In genomic region chrX:58976584-58977259, GRCm38 (mm10) we compare ENCODE assay signal across 23 mouse cellular contexts.
DNase-seq lines count a peak whose midpoint lies in the region; ATAC-seq lines count a peak whose summit lies in the region.
"Had no signal": no experiment of that assay in that cellular context is flagged by ENCODE, and none has a peak within 500 bp of the region (broad histone marks: within the 10 kb centered on the region; RNA-seq: fewer than 3 reads in every experiment).

No protein-coding gene starts in this region.

- no peak overlapping the region for H3K9ac ChIP-seq in forebrain, embryonic 13.5 days
- H3K9ac ChIP-seq in forebrain, embryonic 11.5 days (ENCODE audit: low read length): no peak overlapping the region
- H3K9ac ChIP-seq: hindbrain, embryonic 12.5 days; limb, embryonic 13.5 days; liver, embryonic 13.5 days; lung, embryonic 14.5 days had no signal

- no peaks in the 10 kb centered on the region for H3K36me3 ChIP-seq in forebrain, embryonic 13.5 days (ENCODE audit: poor library complexity, severe bottlenecking)
- no peaks in the 10 kb centered on the region for H3K36me3 ChIP-seq in forebrain, embryonic 11.5 days (ENCODE audit: control insufficient read depth, insufficient read depth, low read length)
- H3K36me3 ChIP-seq in hindbrain, embryonic 10.5 days: no peaks in the 10 kb centered on the region
- H3K36me3 ChIP-seq: embryonic facial prominence, embryonic 10.5 days; hindbrain, embryonic 12.5 days; limb, embryonic 13.5 days; liver, embryonic 13.5 days had no signal

- ATAC-seq in forebrain, embryonic 13.5 days: peak; percentile 58; the same call in 1 of the 2 replicates
- no peak for ATAC-seq in forebrain, embryonic 11.5 days (replicated peaks; ENCODE audit: low FRiP score)
- ATAC-seq: activated CD4-positive, CD25-positive, alpha-beta regulatory T cell, adult 4 months; CD4-positive, CD25-positive, alpha-beta regulatory T cell, adult 4 months; inflammation-experienced regulatory T-cells, adult 6 months; midbrain, embryonic 16.5 days had no signal

- no peak overlapping the region for H3K4me2 ChIP-seq in forebrain, embryonic 13.5 days
- no peak overlapping the region for H3K4me2 ChIP-seq in forebrain, embryonic 11.5 days (ENCODE audit: low read depth, low read length, severe bottlenecking)
- H3K4me2 ChIP-seq: hindbrain, embryonic 12.5 days; limb, embryonic 13.5 days; liver, embryonic 13.5 days; lung, embryonic 14.5 days had no signal

- no peaks in the 10 kb centered on the region for H3K27me3 ChIP-seq in forebrain, embryonic 13.5 days
- H3K27me3 ChIP-seq in forebrain, embryonic 11.5 days (ENCODE audit: control insufficient read depth, insufficient read depth, low read length): no peaks in the 10 kb centered on the region
- H3K27me3 ChIP-seq in hindbrain, embryonic 10.5 days (ENCODE audit: insufficient read depth, poor library complexity, severe bottlenecking): no peaks in the 10 kb centered on the region
- H3K27me3 ChIP-seq: hindbrain, embryonic 12.5 days; limb, embryonic 13.5 days; liver, embryonic 13.5 days had no signal

- WGBS in forebrain, embryonic 13.5 days: 63% methylated on average over 4 of the region's 4 CpGs
- 69% methylated on average over 4 of the region's 4 CpGs for WGBS in forebrain, embryonic 11.5 days
- 76% methylated on average over 4 of the region's 4 CpGs for WGBS in hindbrain, embryonic 10.5 days

- no peaks in the 10 kb centered on the region for H3K9me3 ChIP-seq in forebrain, embryonic 13.5 days (replicated peaks)
- H3K9me3 ChIP-seq in forebrain, embryonic 11.5 days (ENCODE audit: control insufficient read depth, low read length): no peaks in the 10 kb centered on the region
- H3K9me3 ChIP-seq in hindbrain, embryonic 10.5 days: no peaks in the 10 kb centered on the region
- H3K9me3 ChIP-seq: embryonic facial prominence, embryonic 10.5 days; hindbrain, embryonic 12.5 days; limb, embryonic 13.5 days; liver, embryonic 13.5 days had no signal

- H3K27ac ChIP-seq in forebrain, embryonic 13.5 days: no peak overlapping the region
- H3K27ac ChIP-seq in forebrain, embryonic 11.5 days (ENCODE audit: low read depth, low read length): no peak overlapping the region
- H3K27ac ChIP-seq in hindbrain, embryonic 10.5 days: no peak overlapping the region
- H3K27ac ChIP-seq: embryonic facial prominence, embryonic 10.5 days; hindbrain, embryonic 12.5 days; limb, embryonic 13.5 days; liver, embryonic 13.5 days had no signal

- no peak for DNase-seq in forebrain, embryonic 11.5 days (ENCODE audit: low spot score)
- DNase-seq in left cerebral cortex, adult 8-10 months (ENCODE audit: low spot score in 2 of 2): peak; percentile 1 to 5
- DNase-seq in left cerebral cortex, adult 11 months (ENCODE audit: low spot score): no peak
- DNase-seq in brain, adult 2 months (ENCODE audit: low read depth, low spot score): peak; percentile 49
- DNase-seq in layer of hippocampus, adult 9-10 months (ENCODE audit: low spot score): peak; percentile 20
- DNase-seq in cerebellum, postnatal 25 days: no peak
- DNase-seq in hindbrain, embryonic 10.5 days (ENCODE audit: low spot score): no peak
- DNase-seq: adrenal gland, postnatal 25 days; cerebellum, adult 18-20 months; kidney, adult 2 months; kidney, postnatal 10 days; liver, embryonic 13.5 days; lung, embryonic 14.5 days; lung, postnatal 36 days; thymus, postnatal 36 days had no signal

- no peak overlapping the region for H3K4me3 ChIP-seq in forebrain, embryonic 13.5 days
- H3K4me3 ChIP-seq in forebrain, embryonic 11.5 days (ENCODE audit: low read depth, low read length): no peak overlapping the region
- H3K4me3 ChIP-seq in hindbrain, embryonic 10.5 days: no peak overlapping the region
- H3K4me3 ChIP-seq: embryonic facial prominence, embryonic 10.5 days; hindbrain, embryonic 12.5 days; limb, embryonic 13.5 days; liver, embryonic 13.5 days had no signal

- H3K4me1 ChIP-seq in forebrain, embryonic 13.5 days: no peaks in the 10 kb centered on the region
- no peaks in the 10 kb centered on the region for H3K4me1 ChIP-seq in forebrain, embryonic 11.5 days (replicated peaks; ENCODE audit: control insufficient read depth, insufficient read depth, low read length)
- no peaks in the 10 kb centered on the region for H3K4me1 ChIP-seq in hindbrain, embryonic 10.5 days (replicated peaks)
- H3K4me1 ChIP-seq: embryonic facial prominence, embryonic 10.5 days; hindbrain, embryonic 12.5 days; limb, embryonic 13.5 days; liver, embryonic 13.5 days had no signal

Comparison
In these comparisons a context has a peak if more than half of its experiments do, and no peak if none do; other contexts are left out.
1. DNase-seq: peak in left cerebral cortex, adult 8-10 months (2 of 2), brain, adult 2 months (single experiment) and layer of hippocampus, adult 9-10 months (single experiment); none in forebrain, embryonic 11.5 days (single experiment), left cerebral cortex, adult 11 months (single experiment), cerebellum, postnatal 25 days (0 of 2) and hindbrain, embryonic 10.5 days (single experiment).